Mouse (Mus musculus): Measurements from ENCODE around the gene Dusp18. TPM values are rescaled to one million over a fixed set of nuclear protein-coding genes. Genes with fewer than 3 reads are reported as not detected.

Dusp18 gene
- total RNA-seq, 2 experiments from 2014 or later = 8.8 to 14.7 TPM

DNA sequence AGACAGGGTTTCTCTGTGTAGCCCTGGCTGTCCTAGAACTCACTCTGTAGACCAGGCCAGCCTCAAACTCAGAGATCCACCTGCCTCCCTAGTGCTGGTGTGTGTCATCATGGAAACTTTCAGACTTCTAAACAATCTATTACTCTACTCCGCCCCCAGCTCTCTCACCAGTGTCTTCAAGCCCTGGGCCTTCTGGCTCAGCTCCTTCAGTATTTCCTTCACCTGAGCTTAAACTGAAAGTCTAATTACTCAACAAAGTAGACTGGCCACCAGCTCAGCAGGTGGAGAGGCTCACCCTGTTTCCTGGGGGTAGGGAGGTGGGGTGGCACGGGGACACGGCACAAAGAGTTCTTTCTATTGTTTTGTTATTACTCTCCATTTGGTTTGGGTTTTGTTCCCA lies 7.5 kb downstream of the Dusp18 start:
- no peak for DNase-seq
- peak overlapping the region; percentile 46 for H3K4me3 ChIP-seq
- TF ChIP-seq CTCF (IDR thresholded peaks at IDR 0.05) = no peak
- intact Hi-C loops (cut with DNase I) = no loop called here
- peak overlapping the region; percentile 90 for H3K27ac ChIP-seq

DNA sequence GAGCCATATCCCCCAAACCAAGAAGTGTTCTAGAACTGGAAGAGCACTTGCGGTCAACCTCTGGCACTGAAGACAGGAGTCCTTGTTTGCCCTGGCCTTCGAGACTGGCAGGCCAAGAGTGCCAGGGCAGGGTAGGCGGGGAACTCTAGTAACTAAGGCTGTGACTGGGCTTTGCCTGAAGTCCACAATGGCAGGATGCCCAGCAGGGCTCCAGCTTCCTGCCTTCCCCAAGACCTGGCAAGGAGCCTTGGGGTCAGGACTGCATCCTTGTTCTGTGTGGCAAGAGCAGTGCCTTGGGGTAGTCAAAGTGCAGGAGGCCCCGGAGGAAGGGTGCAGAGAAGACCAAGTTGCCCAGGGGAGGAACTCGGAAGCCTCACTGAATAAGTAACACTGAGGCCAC lies 8.0 kb downstream of the Dusp18 start:
- H3K4me3 ChIP-seq = peak overlapping the region; percentile 46
- intact Hi-C loops (cut with DNase I) = no loop called here
- peak overlapping the region; percentile 90 for H3K27ac ChIP-seq
- TF ChIP-seq CTCF (IDR thresholded peaks at IDR 0.05) = no peak
- peak; percentile 90 for DNase-seq

DNA sequence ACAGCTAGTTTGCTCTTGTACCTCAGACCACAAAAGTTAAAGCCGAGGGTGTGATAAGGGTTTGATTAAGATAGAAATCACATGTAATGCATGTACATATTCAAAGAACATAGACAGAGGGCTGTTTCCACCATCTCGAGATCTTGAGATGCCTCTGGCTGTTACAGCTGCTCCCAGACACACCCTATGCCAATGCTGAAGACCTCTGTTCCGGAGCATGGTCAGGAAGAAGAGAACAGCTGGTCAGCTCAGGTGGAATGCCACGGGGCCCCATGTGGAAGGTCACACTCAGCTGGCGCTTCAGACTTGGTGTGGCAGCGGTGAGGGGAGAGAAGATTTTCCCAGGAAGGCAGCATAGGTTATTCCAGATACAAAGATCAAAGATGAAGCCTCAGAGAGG lies 9.6 kb downstream of the Dusp18 start:
- no peak for TF ChIP-seq CTCF (IDR thresholded peaks at IDR 0.05)
- H3K4me3 ChIP-seq = 0 out of 2 replicates have a peak overlapping the region, but pooled peaks have one; percentile 21
- intact Hi-C loops (cut with DNase I) = no loop called here

DNA sequence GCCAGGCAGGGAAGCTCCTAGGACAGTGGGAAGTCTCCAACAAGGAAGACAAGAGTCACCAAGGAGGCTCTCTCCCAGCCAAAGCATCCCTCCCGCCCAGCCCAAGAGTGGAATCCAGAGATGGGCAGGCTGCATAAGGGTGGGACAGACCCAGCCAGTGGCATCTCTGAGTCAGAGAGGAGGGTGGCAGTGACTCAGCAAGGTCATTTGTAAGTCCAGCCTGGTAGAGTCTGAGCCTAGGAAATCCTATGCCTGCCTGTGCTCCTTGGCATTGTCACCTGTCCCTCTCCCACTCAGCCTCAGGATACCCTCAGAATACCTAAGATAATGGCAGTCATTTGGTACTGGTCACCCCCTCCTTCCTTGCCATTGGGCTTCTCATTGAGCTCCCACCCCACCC lies 10.4 kb downstream of the Dusp18 start:
- H3K4me3 ChIP-seq = no peak overlapping the region
- peak overlapping the region; percentile 90 for H3K27ac ChIP-seq
- intact Hi-C loops (cut with DNase I) = no loop called here
- TF ChIP-seq CTCF (IDR thresholded peaks at IDR 0.05) = no peak
- DNase-seq = peak; percentile 18

More for the DNA sequence above, 9.6 kb downstream of the Dusp18 start:
- H3K27ac ChIP-seq = peak overlapping the region; percentile 90
- peak; percentile 28 for DNase-seq

DNA sequence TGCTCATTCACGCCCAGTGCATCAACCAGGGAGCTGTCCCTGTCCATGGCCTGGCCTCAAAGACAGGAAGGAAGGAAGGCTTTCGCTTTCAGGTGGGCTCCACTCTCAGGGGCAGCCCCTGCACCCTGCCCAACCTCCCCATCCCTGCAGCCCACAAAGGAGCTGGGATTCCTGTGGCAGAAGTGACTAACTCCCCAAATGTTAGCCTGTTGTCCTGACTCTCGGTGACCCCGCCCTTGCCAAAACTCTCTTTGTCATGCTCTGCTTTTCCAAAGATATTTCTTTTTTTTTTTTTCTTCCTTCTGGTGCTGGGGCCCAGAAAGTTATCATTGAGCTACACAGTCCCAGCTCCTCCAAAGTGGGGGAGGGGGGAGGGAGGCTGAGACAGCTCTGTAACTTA lies 14.2 kb downstream of the Dusp18 start:
- peak overlapping the region; percentile 89 for H3K4me3 ChIP-seq
- TF ChIP-seq CTCF (IDR thresholded peaks at IDR 0.05) = no peak
- peak overlapping the region; percentile 92 for H3K27ac ChIP-seq
- no peak for DNase-seq
- intact Hi-C loops (cut with DNase I) = no loop called here

DNA sequence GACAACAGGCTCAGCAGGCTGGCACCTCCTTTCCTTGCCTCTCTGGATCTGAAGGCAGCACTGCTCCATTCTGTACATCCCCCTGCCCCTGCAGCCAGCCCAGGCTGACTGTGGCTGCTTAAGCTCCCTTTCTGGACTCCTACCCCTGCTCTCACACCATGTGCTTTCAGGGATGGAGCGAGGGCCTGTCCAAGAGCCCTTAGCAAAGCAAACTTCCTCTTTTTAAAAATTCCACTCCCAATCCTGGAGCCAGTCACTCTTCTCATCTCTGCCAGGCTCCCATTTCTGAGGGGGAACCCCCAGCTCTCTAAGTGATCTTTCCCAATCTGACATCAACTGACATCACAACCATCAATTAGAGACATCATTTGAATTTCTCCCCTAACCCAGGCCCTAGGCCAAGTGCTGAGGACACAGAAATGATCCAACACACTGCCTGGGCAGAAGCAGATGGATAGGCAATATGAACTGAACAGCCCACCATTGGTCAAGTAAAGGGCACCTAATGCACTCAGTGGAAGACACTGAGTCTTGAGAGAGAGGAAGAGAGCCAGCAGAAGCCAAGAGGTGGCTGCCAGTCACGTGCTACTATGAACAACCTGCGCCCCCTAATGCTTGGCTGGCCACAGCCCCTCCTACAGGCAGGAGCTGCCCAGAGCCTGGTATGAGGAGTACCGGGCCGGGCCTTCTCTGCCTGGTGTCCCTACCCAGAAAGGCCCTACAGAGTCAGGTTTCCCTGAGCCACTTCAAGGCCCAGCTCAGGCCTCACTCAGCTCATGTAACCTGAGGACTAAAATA lies 15.7 kb downstream of the Dusp18 start:
- Histone ChIP-seq H3K4me3 (peak overlapping the region; percentile 89), H3K27ac (peak overlapping the region; percentile 92)
- TF ChIP-seq CTCF (IDR thresholded peaks at IDR 0.05) = peak; percentile 51
- peak; percentile 87 for DNase-seq
- intact Hi-C loops (cut with DNase I) = loop anchor here (10.0 kb wide), 1 partner anchor 106 kb away; no protein-coding TSS in a partner anchor

DNA sequence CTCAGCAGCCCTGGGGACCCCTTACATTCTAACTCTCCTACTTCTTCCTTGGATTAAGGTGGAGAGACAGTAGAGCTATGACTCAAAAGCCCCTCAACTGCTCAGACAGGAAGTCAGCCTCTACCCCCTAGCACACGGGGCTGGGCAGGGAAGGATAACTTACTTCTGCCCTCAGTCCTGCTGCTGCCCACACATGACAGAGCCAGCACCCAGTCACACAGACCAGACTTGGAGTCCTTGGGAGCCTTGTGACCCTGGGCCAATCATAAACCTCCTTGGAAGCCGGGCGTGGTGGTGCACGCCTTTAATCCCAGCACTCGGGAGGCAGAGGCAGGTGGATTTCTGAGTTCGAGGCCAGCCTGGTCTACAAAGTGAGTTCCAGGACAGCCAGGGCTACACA lies 16.4 kb downstream of the Dusp18 start:
- peak overlapping the region; percentile 89 for H3K4me3 ChIP-seq
- intact Hi-C loops (cut with DNase I) = loop anchor here (10.0 kb wide), 1 partner anchor 107 kb away; no protein-coding TSS in a partner anchor
- DNase-seq = peak; percentile 66
- peak overlapping the region; percentile 92 for H3K27ac ChIP-seq

DNA sequence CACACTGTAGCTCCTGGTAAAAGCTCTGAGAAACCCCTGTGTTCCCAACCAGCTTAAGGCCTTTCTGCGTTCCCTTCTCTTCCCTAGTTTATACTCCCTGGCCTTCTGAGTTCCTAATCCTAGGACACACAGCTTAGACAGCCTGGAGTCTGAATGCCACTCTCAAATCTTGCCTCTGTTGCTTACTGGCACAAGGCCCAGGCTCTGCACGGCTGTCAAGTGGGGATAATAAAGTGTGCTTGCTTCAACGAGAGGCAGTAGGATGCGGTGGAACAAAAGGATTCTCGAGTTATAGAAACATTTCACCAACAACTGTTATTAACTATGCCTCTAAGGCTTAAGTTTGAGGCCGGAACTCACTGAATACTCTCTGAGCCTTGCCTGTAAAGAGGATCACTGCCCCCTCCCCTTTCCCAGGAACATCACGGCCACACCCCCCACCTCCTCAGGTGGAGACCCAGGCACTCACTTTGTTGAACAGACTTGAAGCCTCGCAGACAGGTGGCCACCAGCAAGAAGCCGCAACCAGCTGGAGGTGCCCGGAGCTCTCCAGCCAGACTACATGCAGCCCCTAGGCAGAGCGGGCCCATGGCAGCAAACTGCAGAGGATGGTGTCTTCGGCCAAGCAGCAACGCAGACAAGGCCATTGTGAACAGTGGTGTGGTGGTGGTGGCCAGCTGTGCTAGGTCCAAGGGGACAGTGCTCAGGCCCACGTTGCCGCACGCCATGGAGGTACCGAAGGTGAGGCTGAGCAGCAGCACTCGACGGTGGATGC lies 17.2 kb downstream of the Dusp18 start:
- peak overlapping the region; percentile 89 for H3K4me3 ChIP-seq
- DNase-seq = peak; percentile 67
- peak overlapping the region; percentile 92 for H3K27ac ChIP-seq
- intact Hi-C loops (cut with DNase I) = loop anchor here (2.0 to 10.0 kb wide), 2 partner anchors 17 to 107 kb away; partner anchors contain the start of genes 4921536K21Rik and Dusp18
- TF ChIP-seq CTCF (IDR thresholded peaks at IDR 0.05) = no peak

DNA sequence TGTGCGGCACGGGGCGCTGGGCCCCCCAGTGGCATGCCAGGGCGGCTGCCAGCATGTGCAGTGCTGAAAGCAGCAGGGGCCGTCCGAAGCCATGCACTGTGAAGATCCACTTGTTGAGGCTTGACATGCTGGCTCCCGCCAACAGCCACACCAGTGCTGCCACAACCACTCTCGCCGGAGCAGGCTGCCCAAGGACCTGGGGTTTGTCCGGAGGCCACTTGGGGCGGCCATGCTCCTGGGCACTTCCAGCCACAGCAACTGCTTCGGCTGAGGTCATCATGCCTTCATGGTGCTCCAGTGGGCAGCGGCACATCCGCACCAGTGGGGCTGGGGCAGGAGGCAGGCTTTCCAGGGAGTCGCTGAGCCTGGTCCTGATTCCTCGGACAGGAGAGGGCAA lies 17.8 kb downstream of the Dusp18 start:
- peak overlapping the region; percentile 92 for H3K27ac ChIP-seq
- peak; percentile 70 for DNase-seq
- intact Hi-C loops (cut with DNase I) = loop anchor here (2.0 to 10.0 kb wide), 2 partner anchors 18 to 108 kb away; partner anchors contain the start of genes 4921536K21Rik and Dusp18
- peak overlapping the region; percentile 89 for H3K4me3 ChIP-seq
- no peak for TF ChIP-seq CTCF (IDR thresholded peaks at IDR 0.05)

DNA sequence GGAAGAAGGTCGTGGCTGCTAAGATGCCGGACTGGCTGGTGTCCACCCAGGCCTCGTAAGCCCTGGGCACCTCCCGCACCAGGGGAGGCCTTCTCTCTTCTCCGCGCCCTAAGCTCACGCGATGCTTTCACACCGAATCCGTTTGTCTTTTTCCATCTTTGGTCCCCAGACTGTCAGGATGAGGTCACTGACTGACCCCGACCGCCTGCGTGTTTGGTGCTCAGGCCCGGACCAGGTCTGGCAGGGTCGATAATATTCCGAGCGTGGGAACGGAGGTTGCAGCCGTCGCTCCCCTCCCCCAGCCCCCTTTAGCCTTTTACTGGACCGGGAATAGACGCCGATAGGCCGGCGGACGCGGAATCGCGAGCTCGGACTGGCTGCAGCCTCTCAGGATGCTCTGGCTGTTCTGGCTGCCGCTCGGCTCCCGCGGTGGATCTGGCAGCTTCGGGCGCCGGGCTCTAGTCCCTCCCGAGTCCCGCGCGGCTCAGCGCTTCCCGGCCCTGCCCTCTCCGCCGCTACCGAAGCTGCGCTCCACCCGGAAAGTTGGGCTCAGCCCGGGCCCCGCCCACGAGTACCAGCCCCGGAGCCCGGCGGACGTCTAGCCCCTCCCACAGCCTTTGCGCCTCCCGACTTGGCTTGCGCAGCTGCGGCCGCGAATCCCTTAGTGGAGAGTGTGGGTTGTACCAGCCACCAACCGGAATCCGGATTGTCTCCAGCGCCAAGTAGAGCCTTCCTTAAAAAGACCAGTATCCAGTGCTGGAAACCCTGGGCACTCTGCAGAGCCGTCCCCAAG lies 18.5 kb downstream of the Dusp18 start:
- H3K4me3 ChIP-seq = peak overlapping the region; percentile 89
- peak; percentile 98 for DNase-seq
- no peak for TF ChIP-seq CTCF (IDR thresholded peaks at IDR 0.05)
- intact Hi-C loops (cut with DNase I) = loop anchor here (2.0 to 10.0 kb wide), 2 partner anchors 19 to 109 kb away; partner anchors contain the start of genes 4921536K21Rik and Dusp18
- peak overlapping the region; percentile 92 for H3K27ac ChIP-seq

DNA sequence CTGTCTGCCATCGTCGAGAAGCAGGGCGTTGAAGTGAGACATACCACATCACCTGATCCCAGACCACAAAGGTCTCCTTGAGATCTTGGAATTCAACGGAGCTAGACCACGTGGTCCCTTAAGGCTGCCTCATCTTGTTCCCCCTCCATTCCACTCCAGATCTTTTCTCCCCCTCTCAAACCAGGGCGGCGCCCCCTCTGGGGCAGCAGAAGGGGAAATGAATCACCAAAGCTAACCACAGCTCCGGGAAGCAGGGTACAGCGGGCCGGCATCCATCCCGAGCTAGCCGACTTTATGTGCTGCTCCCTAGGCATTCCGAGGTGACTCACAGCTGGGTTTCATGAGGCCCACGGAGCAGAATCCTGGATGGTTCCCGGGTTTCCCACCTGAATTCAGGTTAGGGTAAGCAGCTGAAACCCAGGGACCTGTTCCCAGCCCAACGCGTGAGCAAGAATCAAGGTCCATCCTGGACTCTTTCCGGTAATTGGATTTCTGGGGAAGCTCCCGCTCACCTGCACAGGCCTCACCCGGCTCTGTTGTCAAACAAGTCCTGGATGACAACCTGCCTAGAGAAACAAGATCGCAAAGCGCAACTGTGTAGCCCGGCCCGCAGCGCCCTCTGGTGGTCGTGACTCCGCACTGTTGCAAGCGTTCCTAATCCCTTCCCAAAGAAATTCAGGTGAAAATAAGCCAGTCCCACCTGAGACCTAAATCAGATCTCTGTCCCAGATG lies 19.2 kb downstream of the Dusp18 start, which contains the start of gene Slc35e4:
Gene Slc35e4 (minus strand): TSS at position 556 of the 732 bp plus-strand sequence.
- no peak; the same call in 1 of the 2 replicates for TF ChIP-seq CTCF (IDR thresholded peaks at IDR 0.05)
- intact Hi-C loops (cut with DNase I) = loop anchor here (10.0 kb wide), 1 partner anchor 109 kb away; no protein-coding TSS in a partner anchor

More for the DNA sequence above, 19.2 kb downstream of the Dusp18 start, which contains the start of gene Slc35e4:
- Histone ChIP-seq H3K4me3 (peak within 1 kb of the TSS; percentile 89), H3K27ac (peak within 1 kb of the TSS; percentile 92)
- DNase-seq = peak; percentile 89
